Mouse (Mus musculus) testis, postnatal 10 days (tissue): ENCODE measurements around the gene Lrig2.
A peak's percentile ranks its signal among the peaks of the same experiment; 100 is the strongest.

Source experiments
- DNase-seq: peaks from one replicate; pipeline ENCODE4 v3.0.0; 2021; ENCODE audit warnings: low spot score

Lrig2 gene

GRCm38 (mm10) chr3:104510771-104511429, 818 bp downstream of the Lrig2 start:
- no peak for DNase-seq

- no peak for DNase-seq
Measured at GRCm38 (mm10) chr3:104501648-104502047, 10.1 kb downstream of the Lrig2 start.

DNA sequence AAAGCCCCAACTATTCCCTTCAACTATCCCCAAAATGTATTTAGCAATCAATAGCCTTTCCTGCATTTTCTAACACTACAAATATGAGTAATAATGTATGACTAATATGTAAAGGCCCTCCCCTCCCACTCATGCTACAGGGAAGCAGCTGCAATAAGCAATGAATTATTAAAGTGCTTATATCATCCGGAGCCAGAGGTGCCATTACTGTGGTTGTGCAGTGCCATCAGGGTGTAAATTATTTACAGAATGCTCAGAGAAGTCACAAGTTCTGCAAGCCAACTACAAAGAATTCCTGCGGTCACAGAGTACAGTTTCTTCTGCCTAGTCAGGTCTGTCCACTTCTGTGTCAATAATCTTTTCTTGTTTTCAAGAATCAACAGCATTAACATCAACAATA, 10.8 kb downstream of the Lrig2 start:
- DNase-seq, result no peak

GRCm38 (mm10) chr3:104496176-104496575, 15.5 kb downstream of the Lrig2 start:
- DNase-seq, result no peak

DNA sequence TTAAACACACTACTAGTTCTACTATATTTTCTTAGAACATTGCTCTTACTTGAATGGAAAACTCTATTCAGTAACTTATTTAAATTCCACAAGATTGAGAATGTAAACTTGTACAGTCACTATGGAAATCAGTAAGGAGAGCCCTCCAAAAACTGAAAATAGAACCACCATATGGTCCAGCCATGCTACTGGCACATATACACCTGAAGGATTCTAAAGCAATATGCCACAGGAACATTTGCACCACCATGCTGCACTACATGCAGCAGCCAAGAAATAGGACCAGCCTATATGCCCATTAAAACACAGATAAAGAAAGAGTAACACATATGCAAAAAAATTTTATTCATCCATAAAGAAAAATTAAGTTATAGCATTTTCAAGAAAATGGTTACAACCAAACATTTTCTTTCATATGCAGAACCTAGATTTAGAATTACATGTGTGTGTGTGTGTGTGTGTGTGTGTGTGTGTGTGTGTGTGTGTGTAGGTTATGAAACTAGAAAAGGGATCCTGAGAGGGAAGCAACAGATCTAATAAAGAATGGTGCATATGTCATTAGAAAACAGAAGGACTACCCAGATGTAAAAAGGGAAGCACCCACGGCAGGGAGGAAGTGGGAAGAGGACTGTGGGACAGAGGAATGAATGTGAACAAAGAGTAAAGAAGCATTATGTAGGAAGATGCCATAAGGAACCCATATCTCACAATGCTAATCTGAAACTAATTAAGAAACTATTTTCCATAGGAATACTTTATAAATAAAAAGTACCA, 30.6 kb downstream of the Lrig2 start:
- no peak for DNase-seq

GRCm38 (mm10) chr3:104478056-104478455, 33.7 kb downstream of the Lrig2 start:
- no peak for DNase-seq

DNA sequence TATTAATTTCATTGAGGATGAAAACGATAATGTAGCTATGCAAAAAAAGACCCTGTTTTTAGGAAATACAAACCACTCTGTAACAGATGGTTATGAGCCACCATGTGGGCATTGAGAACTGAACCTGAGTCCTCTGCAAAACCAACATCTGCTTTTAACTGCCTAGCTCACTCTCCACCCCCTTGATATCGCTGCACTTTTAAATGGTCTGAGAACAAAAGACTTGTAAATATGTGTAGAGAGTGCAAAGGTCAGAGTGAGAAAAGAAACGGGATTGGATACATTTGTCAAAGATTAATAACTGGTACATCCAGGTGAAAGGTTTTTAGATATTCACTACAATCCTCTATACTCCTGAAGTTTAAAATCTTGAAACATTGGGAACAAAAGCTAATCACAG, 42.3 kb downstream of the Lrig2 start:
- DNase-seq, result no peak

- DNase-seq, result no peak
Measured at GRCm38 (mm10) chr3:104461226-104461625, 50.5 kb downstream of the Lrig2 start.

DNA sequence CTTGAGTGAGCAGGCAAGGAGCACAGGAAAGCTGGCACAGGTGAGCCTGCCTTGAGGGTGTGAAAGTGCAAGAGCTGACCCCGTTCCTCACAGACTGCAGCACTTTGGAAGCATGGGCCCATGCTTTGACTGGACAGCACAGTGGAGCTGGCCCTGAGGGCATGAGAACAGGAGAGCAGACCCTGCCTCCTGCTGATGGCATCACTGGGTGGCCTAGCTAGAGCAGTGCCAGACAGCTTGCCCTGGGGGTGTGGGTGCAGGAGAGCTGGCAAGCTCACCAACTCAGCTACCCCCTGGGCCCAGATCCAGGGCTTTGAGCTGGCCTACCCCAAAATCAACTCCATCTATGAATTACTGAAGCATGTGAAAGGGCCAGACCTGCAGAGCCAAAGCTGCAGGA, 53.1 kb downstream of the Lrig2 start:
- DNase-seq, result no peak

- no peak for DNase-seq
Measured at GRCm38 (mm10) chr3:104455506-104456275, 56.0 kb downstream of the Lrig2 start.

- no peak for DNase-seq
Measured at GRCm38 (mm10) chr3:104447240-104447639, 64.5 kb downstream of the Lrig2 start.

DNA sequence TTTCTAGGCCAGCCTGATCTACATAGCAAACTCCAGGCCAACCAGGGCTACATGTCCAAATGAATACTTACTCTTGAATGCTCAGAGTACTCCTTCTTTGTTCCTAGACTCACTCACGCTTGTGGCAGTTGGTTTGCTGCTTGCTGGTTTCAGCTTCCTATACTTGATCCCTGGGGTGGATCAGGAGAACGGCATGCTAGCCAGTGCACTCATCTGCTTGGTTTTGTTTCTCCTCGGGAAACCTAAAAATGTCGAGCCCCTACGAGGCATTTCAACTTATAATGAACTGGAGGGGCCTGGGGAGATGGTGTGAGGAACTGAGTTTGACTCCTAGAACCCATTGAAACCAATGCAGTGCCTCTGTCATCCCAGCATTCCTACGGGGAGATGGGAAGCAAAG, 65.0 kb downstream of the Lrig2 start:
- no peak for DNase-seq

DNA sequence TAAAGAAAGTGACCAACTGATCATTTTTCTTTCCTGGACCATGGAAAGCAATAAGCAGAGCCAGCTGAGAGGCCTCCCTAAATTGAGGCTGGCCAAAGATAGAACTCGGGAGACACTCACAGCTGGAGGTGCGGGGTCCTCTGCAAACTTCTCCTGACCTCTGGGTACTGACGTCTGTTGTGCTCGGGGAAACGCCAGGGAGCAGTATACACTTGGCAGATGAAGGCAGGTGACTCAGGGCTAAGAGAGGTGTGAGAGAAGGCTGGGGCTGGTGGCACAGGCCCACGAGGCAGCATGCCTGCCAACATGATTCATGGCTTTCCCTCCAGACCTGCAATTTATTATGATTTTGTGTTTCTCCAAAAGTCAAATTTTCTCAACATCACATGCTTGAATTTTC, 66.1 kb downstream of the Lrig2 start:
- no peak for DNase-seq

- no peak for DNase-seq
Measured at GRCm38 (mm10) chr3:104444946-104445460, 66.7 kb downstream of the Lrig2 start.

GRCm38 (mm10) chr3:104444082-104444481, 67.6 kb downstream of the Lrig2 start:
- DNase-seq, result no peak

GRCm38 (mm10) chr3:104442357-104442756, 69.4 kb downstream of the Lrig2 start:
- DNase-seq, result peak; percentile 62

DNA sequence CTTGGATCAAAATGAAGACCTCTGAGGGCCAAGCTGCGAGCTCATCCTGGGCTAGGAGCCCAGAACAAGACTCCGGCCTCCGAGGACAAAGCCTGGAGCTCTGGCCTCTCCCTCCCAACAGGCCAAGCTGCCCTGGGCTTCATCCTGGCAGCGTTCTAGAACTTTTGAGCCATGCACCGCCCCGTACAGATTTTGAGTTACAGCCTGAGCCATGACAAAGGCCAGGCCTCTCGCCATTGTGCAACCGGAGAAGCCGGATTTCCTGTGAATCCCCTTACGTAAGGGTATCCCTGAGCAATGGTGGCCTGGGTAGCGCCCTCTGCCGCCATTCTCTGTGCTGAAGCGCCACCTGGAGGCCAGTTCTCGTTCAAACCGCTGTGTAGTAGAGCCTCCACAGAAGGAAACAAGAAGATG, 69.8 kb downstream of the Lrig2 start:
- peak; percentile 98 for DNase-seq

DNA sequence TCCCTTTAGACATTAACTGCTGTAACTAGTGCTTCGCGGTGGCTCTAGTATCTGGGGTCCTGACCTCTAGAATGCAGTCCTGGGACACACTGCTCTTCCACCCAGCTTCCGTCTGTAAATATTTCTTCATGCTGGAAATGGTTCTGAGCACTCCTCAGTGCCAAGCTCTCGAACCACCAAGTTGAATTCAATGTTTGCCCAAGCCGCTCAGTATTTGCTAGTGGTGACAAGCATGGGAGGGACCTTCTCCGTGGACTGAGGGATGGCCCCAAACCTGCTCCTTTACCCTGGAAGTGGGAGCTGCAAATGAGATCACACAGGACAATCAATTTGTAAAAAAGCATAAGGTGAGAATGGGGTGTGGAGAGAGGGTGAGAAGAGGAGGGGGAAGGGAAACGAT, 70.3 kb downstream of the Lrig2 start:
- DNase-seq, result peak; percentile 48

GRCm38 (mm10) chr3:104438777-104439176, 72.9 kb downstream of the Lrig2 start:
- no peak for DNase-seq

- no peak for DNase-seq
Measured at GRCm38 (mm10) chr3:104437576-104437975, 74.1 kb downstream of the Lrig2 start.

DNA sequence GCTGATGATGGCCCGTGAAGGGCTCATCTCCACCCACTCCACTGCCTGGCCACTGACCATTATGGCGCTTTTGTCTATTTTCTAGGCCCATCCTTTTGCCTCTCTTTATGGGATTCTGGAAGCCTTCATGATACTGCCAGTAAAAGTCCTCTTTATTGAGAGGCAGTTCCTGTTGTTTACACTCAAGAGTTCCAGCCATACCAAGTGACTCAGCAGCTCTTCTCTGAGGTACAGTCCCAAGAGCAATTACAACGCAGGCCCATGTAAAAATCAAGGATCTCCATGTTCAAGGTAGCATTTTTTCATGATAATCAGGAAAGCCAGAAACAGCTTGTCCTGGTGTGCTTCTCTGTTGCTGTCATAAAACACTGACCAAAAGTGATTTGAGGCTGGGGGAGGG, 75.8 kb downstream of the Lrig2 start:
- no peak for DNase-seq

- no peak for DNase-seq
Measured at GRCm38 (mm10) chr3:104434246-104434696, 77.4 kb downstream of the Lrig2 start.

DNA sequence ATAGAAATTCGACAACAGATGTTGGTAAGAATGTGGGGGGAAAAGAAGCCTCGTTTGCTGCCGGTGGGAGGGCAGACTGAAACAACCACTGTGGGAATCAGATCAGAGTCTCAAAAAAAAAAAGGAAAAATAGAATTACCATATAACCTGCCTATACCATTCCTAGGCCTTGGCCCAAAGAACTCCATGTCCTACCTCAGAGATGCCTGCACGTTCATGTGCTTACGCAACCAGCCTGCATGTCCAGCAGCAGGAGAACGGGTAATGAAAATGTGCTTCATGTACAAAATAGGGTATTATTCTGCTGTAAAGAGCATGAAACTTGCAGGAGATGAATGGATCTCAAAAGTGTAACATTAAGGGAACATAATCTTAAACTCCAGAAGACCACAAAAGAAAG, 79.1 kb downstream of the Lrig2 start:
- DNase-seq, result no peak
